Mouse (Mus musculus): ENCODE results near the gene Ripor1.
"Not testable (repeated sequence)": the region's sequence is repeated elsewhere in the genome, so short reads cannot be mapped to it uniquely, and the experiment has no call there.

Gene Ripor1

DNA sequence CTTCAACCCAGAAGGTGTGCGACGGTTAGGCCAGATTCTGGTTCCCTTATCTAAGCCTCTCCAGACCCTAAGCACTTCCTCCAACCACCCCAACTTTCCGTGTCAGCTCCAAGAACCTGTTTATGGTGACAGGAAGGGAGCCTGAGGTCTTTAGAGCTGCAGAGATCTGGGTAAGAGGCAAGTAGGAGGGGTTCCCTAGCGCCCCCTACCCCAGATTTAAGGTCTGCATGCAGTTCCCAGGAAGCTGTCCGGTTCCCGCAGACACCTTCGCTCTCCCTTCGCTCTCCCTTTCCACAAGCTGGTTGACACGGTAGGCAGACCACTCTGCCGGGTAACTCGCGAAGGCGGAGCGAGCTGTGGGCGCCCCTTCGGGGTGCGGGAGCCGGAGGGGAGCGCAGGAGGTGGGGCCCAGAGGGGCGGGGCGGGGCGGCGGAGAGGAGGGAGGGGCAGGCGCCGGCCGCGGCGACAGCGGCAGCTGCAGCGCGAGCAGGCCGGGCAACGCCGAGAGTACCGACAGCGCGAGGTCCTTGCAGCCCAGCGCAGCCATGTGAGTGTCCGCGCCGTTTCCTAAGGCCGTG lies at the start of gene Ripor1:
Ripor1 (plus strand) TSS at position 452 of the 578 bp plus-strand sequence.
- DNase-seq (ENCODE audit: low spot score in 2 of 2), result peak; percentile 68 to 77

DNA sequence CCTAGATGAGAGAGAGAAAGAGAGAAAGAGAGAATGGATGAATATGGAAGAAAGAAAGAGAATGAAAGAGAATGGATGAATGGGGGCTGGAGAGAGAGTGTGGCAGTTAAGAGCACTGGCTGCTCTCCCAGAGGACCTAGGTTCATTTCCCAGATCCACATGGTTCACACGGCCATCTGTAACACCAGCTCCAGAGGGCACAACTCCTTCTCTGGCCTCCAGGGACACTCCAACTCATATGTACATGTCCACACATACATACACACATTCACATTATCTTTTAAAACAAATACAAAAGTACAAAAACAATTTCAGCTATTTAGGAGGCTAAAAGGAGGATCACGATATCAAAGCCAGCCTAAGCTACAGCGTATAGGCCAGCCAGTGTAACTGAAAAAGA lies 42.2 kb upstream of the Ripor1 start:
- no peak for DNase-seq (ENCODE audit: low spot score in 2 of 2)

DNA sequence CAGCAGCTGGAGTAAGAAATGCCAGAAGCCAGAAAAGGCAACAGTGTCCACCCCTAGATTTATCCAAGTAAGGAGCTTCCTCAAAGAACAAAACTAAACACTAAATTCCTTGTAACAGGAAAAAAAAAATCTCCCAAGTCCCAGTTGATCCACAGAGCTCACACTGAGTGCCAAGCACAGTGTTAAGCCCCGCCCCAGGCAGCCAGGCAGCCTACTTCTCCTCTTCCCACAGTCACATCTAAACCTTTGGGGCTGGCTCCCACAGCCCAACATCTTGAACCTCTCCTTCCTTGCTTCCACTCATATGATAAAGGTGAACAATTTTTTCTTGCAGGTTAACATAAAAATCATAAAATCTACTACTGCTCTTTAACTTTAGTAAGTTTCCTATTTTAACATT lies 41.2 kb upstream of the Ripor1 start:
- DNase-seq (ENCODE audit: low spot score in 2 of 2), result no peak

DNA sequence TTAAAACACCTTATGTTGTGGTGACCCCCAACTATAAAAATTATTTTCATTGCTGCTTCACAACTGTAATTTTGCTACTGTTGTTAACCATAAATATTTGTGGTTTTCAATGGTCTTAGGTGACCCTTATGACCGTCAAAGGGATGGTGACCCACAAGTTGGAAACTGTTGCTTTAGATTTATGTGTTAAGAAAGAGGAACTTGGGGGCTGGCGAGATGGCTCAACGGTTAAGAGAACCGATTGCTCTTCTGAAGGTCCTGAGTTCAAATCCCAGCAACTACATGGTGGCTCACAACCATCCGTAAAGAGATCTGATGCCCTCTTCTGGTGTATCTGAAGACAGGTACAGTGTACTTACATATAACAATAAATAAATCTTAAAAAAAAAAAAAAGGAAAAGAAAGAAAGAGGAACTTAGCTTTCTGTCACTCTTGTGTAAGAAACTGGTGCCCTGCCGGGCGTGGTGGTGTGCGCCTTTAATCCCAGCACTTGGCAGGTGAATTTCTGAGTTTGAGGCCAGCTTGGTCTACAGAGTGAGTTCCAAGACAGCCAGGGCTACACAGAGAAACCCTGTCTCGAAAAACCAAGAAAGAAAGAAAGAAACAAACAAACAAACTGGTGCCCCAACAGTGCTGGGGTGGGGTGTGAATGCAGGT lies 40.4 kb upstream of the Ripor1 start:
- DNase-seq (ENCODE audit: low spot score in 2 of 2), result not testable (repeated sequence)

DNA sequence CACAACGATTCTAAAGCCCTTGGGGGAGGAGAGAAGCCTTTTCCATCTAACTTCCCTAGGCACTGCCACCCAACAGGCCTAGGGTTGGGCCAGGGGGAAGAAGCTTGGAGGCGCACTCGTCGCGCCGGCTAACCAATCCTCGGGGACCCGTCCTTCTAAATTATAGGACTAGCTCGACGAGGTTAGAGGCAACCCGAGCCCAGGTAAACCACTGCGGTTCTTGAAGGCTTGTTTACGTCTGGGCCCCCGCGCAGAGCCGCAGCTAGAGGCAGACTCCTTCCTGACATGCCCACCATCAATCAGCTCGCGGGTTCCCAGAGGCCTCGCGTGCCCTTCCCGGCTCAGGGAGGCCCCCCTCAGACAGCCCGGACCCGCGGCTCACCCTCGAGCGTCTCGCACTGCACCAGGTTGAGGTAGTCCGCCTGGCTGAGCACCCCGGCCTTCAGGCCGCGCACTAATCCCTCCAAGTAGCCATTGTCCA lies 39.6 kb upstream of the Ripor1 start:
- DNase-seq (ENCODE audit: low spot score in 2 of 2), result peak in 1 of 2 experiments; percentile 26

DNA sequence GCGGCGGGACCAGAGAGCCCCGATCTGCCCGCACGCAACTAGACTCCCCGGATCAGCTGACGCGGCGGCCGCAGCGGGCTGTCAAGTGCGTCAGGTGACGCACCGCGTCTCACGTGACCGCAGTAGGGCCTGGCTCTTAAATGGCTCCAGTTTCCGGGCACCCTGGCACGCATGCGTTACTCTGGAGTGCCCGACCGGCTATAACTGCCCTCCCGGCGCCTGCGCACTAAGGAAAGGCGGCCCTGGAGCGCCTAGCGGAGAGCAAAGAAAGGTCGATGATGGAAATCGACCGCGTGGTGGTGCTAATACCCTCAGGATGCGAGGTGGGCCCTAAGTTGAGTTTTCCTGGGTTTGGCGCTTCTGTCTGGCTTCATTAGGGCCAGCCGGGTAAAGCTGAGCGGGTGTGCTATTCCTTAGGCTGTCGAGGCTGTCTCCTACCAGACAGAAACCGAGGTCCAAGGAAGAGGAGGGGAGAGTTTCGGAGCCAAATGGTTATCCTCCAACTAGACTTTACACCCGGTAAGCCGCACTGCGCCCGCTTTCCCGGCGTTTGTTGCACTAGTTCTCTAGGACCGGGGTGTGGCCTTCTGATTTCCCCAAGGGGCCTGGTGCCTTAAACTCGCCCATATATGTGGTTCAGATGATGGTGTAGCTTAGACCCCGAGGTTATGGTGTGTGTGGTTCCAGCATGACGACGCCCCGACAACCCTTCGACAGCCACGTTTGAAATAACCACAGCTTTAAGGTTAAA lies 38.9 kb upstream of the Ripor1 start, which contains the start of gene Atp6v0d1:
Atp6v0d1 (minus strand) TSS at position 96 of the 751 bp plus-strand sequence.
- DNase-seq (ENCODE audit: low spot score in 2 of 2), result peak; percentile 99 to 100

DNA sequence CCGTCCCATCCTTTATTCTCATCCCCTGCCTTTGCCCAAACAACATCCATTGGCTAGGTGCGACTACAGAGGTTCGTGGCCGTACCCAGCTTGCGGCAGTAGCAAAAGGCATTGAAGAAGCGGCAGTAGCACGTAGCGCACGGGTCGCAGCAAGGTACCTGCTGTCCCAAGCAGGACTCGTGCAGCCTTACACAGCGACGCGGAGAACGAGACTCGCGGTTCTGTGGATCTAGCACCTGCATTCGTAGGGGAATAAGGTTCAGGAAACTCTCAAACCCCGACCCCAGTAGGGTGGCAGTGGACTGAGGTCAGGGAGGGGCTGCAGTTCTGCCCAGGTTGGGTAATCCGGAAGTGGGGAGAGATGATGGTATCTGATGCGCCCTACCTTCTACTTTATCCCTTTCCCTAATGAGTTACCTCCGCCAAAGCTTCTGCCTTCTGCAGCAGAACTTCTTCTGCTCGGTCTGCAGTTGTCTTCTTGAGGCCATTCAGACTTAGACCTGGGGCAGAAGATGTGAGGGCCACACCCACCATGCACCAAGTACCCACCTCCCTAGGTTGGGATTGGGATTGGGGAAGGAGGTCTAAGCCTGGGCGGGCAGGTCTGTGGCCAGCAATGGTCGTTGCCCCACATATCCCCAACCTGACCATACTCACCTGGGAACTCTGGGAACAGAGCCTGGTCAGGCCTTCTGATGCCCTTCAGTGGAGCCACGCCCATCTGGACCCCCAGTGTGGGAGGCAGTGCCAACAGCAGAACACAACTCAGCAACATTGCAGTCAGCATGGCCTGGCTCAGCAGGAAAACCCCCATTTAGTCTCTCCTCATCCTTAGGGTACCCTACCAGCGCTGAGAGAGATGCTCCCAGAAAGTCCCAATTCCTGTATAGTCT lies 38.1 kb upstream of the Ripor1 start:
- DNase-seq (ENCODE audit: low spot score in 2 of 2), result no peak

DNA sequence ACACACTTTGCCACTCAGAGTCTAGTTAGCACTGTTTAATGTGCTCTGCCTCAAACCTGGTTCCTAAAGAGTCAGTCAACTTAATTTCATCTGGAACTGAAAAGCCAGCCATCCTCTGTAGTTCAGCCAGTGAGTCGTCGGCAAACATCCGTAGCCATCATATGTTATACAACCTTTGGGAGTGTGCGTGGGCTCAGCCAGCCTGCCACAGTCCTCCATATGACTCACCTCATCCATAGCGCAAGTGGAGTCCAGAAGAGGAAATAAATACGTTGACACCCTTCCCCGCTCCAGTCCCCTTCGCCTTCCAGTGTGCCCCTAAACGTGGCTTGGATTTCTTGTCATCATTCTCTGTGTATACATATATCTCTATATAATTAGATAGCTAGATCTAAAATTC lies 33.2 kb upstream of the Ripor1 start:
- peak; percentile 47 to 56 for DNase-seq (ENCODE audit: low spot score in 2 of 2)

DNA sequence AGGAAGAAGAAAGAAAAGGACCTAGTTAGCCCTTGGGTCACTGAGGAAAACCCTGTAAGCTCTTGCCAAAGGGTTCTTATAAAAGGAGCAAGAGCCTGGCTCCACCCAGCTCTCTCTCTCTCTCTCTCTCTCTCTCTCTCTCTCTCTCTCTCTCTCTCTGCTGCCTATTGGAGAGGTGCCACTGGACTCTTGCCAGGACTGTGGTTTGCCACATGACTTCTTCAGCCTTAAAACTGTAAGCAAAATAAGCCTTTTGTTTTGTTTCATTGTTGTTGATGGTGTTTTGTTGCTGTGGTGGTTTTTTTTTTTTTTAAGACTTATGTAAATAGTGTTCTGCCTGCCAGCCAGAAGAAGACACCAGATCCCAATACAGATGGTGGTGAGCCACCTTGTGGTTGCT lies 31.6 kb upstream of the Ripor1 start:
- no peak for DNase-seq (ENCODE audit: low spot score in 2 of 2)

DNA sequence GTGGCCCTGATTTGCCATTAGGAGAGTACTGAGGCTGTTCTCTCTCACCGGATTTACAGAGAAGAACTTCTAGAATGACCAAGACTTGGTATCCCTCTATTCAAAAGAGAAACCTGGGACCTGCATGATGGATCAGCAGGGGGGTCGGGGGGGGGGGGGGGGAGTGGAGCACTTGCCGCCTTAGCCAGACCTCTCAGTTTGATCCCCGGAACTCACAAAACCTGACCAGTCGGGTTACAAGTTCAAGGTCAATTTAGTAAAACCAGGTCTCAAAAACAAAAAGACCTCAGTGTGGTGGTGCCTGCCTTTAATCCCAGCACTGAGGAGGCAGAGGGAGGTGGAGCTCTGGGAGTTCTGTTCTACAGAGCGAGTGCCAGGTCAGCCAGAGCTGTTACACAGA lies 30.3 kb upstream of the Ripor1 start:
- no peak for DNase-seq (ENCODE audit: low spot score in 2 of 2)

DNA sequence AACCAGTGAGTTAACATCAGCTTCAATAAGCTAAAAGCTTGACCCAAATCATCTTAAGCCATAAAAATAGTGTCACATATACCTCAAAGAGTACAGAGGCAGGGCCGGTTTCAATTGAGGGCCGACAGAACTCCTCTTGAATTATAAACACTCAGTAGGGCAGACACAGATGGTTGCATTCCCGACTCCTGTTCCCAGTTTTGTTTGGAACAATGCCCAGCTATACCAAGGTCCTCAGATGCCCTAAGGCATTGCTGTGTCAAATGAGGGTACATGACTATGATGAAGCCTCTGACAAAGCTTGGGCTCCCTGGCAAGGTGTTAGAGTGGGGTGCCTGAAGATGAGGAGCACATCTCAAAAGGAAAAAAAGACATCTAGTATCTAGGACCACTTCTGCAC lies 29.5 kb upstream of the Ripor1 start:
- DNase-seq (ENCODE audit: low spot score in 2 of 2), result no peak

DNA sequence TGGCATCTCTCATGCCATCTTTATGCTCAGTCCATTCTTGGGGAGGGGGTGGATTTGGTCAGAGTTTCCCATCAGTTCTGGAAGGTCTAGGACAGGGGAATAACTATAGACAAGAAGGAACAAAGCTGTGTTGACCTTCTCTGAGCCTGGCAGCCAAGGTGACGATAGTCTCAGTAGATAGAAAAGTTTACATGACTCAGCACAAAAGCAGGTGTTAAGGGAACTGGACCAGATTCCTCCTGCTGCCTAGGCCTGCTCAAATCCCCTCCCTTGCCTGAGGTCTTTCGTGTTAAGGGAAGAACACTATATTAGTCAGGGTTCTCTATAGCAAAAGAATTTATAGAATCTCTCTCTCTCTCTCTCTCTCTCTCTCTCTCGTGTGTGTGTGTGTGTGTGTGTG lies 25.3 kb upstream of the Ripor1 start:
- no peak for DNase-seq (ENCODE audit: low spot score in 2 of 2)

DNA sequence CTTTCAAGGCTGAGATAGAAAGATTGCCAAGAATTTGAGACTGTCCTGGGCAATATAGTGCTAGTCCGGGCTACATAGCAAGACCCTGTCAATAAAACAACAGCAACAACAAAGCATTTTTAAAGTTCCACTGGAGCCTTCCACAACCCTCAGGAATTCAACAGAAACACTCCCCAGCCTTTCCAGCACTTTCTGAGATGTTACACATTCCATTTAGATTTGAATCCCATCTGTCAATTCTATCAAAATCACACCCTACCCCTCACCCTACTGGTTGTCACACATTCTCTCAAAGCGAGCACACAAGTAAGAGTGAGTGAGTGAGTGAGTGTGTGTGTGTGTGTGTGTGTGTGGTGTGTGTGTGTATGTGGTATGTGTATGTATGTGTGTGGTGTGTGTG lies 12.6 kb upstream of the Ripor1 start:
- DNase-seq (ENCODE audit: low spot score in 2 of 2), result no peak

DNA sequence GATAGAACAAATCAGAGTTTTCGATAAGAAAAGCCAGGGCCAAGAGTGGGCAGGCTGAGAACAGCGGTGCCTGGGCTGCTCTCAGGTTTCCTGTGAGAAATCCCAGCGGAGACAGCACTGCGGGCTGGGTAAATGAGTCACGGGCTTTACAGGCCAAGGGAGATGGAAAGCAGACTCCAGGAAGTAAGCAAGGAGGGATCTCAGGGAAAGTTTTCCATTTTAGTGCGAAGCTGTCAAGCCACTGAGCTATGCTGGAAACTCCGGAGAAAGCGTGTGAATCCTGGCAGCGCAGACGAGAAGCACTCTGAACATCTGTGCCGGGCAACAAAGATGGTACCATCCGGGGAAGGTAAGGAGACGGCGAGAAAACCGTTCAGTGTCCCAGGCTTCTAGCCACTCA lies 11.2 kb upstream of the Ripor1 start:
- DNase-seq (ENCODE audit: low spot score in 2 of 2), result peak; percentile 59 to 62

DNA sequence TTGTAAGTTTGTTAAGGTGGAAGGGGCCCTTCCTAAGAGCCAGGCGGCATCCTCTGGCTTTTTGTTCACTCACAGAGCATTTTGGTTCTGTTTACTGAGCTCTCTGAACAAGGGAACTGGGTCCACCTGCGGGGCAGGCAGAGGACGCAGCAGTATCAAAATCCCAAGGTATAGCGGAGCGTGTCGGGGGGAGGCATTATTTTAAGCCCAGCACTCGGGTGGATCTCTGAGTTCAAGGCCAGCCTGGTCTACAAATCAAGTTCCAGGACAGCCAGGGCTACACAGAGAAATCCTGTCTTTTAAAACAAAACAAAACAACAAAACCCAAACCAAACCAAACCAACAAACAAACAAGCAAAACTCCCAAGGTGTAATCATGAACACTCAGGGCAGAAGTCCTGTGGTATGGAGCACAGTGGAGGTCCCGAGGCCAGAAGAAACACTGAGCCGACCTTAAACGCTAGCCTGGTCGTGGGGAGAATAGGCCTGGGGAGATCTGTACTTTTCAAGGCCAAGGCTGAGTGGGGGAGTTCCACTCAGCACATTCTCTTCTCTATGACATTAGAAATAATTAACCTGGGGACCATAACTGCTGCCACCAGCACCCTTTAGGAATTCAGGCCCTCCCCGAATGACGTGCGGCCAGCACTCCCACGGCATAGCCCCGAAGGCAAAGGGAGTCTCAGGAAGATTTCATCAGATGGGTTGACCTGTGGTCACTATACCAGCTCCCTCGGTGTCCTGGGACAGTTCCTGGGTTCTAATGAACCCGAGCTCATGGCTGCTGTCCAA lies 10.4 kb upstream of the Ripor1 start:
- no peak for DNase-seq (ENCODE audit: low spot score in 2 of 2)

DNA sequence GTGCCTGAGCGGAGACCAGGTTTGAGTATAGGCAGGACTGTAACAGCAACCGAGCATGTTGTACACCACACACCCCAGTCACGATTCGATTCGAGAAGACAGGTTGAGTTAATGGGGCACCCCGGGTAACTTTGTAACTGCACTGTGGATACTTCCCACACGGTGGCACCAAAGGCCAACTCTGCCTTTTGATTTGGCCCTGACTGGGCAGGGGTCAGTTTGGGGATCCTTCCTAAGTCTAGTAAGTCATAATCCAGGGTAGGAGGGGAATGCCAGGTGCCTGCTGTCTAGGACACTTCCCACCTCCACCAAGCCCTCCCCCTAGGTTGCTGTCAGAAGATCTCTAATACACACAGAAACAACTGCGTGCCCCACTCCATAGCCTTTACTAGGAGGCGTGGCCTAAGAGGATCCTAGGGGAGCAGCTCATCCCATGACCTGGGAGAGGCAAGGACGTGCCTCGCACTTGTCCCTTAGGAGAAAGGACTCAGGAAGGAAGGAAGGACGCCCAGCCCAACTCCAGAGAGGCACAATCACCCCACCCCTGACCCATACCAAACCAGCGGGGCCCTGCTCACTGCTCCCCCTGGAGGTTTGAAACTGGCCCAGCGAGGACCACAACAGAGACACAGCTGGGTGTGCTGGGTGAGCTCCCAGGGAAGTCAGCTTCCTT lies 8.6 kb upstream of the Ripor1 start:
- peak; percentile 53 to 65 for DNase-seq (ENCODE audit: low spot score in 2 of 2)

DNA sequence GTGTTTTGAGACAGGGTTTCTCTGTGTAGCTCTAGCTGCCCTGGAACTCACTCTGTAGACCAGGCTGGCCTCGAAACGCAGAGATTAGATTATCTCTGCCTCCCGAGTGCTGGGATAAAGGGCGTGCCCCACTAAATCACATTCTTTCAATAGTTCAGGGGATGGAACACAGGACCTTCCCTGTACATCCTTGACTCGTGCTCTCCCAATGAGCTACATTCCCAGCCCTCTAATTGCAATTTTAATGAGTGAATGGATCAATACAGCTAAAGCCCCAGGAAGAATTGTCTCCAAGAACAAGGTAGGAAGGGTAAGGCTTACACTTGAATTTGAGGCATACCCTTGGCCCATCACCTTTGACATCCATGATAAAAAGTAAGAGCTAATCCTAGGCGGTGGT lies 6.3 kb upstream of the Ripor1 start:
- no peak for DNase-seq (ENCODE audit: low spot score in 2 of 2)

DNA sequence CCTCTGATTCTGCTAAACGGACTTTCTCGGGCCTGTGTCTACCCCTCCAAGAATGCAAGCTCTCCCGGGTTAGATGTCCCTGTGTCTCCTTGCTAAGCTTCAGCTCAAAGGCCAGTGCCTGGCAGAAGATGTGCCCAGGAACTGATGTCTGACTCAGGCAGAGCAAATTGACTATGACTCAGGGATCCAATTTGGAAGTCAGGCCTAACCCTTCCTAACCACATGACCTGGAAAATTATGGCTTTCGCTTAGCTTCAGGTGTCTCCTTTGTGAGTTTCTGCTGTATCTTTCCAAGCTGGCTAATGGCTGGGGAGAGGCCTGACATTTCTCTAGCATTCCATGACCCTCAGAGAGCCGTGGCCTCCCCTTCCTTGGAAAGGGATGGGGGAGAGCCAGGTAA lies 3.8 kb upstream of the Ripor1 start:
- no peak for DNase-seq (ENCODE audit: low spot score in 2 of 2)

DNA sequence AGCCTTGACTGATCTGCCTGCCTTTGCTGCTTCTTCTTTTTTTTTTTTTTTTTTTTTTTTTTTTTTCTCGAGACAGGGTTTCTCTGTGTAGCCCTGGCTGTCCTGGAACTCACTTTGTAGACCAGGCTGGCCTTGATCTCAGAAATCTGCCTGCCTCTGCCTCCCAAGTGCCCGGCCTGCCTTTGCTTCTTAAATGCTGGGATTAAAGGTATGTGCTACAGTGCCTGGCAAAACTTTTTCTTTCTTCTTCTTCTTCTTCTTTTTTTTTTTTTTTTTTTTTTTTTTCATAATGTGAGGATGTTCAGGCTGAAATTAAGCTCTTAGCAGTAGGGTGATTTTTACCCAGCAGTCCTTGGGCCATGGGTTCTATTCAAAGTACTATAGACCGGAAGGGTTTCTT lies 2.5 kb upstream of the Ripor1 start:
- DNase-seq (ENCODE audit: low spot score in 2 of 2), result not testable (repeated sequence)

DNA sequence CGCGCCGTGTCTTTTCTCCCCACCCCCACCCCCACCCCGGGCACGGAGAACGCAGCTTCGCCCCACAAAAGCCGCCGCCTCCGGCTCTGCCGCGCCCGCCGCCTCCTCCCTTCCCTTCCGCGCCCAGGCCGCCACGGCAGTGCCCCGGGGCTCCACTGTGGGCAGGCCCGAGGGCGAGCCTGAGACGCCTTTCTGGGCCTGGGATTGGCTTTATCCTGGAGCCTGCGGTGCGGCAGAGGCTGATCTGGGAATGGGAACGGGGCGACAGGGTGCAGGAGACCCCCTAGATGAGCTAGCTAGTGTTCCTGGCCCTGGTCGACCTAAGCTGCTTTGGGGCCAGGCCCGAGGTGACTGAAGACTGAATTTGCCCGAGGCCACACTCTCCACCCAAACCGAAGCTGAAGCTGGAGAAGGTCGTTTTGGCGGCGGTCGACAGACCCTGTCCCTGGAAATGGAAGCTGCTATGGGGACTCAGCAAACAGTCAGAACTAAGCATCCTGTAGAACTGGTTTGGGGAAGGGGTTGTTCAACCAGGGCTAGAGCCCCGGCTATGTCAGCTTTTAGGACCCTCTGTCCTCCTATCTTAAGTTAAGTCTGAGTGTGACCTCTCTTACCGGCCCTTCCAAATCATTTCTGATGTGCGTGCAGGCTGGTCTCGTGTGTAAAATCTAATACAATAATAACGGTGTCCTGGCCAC lies 585 bp downstream of the Ripor1 start:
- no peak for DNase-seq (ENCODE audit: low spot score in 2 of 2)
